Mouse (Mus musculus) brain, embryonic 18.5 days (tissue): ENCODE data around the gene Lrrc18.

ENCODE experiments used
- DNase-seq: peaks from one replicate; pipeline ENCODE4 v3.0.0-alpha.2; 2012; ENCODE audit warnings: low read depth, low spot score

The Lrrc18 gene

DNA sequence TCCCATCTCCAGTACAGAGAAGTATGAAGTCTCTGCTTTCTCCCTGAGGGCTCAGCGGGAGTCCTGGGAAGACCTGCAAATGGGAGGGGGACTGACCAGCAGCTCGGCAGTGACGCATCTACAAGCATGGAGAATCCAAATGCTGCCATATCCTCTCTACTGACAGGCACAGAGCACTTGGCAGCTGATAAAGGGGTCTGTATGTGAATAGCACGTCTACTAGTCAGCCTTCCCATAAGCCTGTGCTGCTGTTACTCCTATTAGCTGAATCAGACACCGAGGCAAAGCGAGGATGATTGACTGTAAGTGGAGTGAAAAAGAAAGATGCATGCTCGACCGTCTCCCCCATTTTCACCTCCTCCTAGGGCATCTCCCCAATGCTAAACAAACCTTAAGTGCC, 62.3 kb downstream of the Lrrc18 start:
- DNase-seq = no peak

DNA sequence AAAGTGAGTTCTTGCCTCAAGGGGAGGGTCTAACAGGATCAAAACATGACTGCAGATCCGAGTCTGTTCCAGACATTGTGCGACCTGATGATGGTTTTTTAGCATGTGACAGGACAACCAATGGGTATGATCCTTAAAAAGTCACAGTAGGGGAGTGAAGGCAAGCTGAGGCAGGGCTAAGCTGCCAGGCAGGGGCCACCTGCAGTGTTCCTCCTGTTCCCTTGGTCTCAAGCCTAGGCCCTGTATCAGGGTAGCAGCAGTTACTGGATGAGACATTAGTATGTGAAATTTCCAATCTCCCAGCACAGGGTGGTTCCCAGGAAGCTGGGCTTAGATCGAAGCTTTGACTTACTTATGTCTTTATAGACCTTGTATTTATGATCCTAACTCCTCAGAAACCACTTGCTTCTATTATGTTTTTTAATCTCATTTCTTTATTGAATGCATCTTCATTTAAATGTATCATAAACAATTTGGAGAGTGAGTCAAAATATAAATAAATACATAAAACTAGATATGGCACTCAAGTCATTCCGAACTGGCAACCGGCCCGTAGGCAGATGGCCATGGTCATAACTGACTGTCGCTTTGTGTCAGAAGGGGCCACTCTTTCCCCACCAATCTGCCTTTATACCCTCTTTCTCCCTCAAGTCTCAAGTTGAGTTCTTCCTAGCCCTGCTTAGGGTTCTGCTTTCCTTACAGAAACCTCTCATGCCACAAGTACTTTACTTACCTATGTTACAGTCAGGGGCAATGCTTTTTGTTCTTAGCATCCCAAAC, 67.9 kb downstream of the Lrrc18 start:
- DNase-seq = no peak

- no peak for DNase-seq
Measured at GRCm38 (mm10) chr14:33062996-33063395, 71.8 kb downstream of the Lrrc18 start.
